Mouse (Mus musculus): ENCODE data around the gene Cebpzos.

The Cebpzos gene

DNA sequence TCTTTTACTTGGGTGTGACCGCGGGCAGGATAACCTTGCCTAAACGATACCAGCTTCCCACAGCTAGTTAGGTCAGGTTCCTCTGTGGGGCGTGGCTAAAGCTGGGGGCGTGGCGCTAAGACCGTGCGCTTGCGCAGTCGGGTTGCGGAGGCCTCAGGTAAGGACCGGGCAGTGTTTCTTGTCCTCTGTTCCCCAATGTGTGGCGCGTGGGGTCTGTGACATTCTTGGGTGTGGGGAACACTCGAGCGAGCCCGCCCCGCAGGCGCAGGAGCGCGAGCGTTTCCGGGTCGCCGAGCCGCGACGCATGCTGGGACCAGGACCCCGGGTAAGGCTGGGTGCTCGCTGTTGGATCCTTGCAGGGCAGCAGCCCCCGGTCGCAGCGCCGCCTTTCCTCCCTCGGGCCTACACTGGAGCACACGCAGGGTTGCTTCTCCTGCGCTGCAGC, at the start of gene Cebpzos:
Gene Cebpzos (plus strand): TSS at position 132 of the 445 bp plus-strand sequence.
- DNase-seq (ENCODE audit: low spot score): peak; percentile 92

DNA sequence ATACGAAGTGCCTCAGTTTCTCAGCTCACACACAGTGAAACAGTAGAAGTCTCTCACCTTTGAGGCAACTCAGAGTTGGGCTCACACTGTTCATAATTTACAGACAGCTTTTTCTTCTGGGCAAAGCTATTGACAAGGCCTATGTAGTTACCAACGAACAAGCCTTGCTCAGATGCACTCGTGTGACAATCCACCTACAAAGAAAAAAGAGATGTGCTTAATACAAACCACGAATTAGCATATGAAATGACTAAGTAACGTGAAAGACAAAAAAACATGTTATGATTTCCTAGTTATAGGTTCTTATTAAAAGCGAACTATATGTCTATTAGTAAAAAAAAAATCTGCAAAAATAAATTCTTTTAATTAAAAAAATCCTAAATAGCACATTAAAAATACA, 42.4 kb upstream of the Cebpzos start:
- no peak for DNase-seq (ENCODE audit: low spot score)

DNA sequence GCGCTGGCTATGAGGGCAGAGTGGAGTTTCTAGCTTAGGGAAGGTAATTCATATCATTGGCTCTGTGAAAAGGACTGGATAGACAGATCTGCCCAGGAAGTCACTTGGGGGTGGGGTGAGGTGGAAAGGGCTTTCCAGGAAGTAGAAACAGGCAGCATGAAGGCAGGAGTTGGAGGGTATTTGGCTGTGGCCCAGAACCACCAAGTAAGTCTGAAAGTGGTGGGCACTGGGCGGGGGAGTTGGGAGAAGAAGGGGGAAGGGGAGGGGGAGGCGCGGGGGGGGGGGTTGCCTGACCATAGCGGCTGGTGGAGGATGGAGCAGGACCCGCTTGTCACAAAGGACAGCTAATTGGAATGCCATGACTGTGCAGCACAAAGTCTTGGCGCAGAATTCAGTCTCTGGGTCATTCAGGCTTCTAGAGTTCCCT, 34.4 kb upstream of the Cebpzos start:
- DNase-seq (ENCODE audit: low spot score): no peak

DNA sequence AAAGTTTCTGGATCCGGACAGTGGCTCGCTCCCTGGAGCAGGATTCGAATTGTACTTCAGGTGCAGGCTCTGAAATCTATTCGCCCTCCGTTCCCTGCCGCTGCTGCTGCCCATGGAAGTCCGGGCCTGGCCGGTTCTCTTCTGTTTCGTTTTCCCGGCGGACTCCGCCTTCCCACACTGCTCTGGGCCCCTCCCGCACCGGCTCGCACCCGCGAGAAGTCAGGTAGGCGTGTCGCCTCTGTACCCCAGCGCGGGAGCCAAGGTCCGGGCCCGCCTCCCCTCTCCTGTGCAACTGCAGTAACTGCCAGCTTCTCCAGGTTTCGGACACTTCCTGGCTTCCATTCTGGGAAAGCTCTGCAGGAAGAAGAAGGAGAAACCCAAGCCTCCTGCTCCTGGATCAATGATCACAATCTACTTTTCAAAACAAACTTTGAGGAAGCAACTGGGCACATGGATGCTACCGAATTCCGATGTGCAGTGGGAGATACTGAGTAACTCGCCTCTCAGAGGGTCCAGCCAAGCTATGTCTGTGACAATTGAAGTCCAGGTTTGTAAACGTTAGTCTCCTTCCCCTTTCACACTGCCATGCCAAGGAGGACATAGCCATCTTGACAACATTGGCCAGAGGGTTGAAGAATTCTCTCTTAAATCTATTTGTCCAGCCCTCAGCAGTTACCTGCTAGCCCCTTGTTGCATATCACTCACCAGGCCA, 33.7 kb upstream of the Cebpzos start, which contains the start of gene Eif2ak2:
Gene Eif2ak2 (minus strand): TSS at position 173 of the 712 bp plus-strand sequence.
- DNase-seq (ENCODE audit: low spot score): peak; percentile 92

DNA sequence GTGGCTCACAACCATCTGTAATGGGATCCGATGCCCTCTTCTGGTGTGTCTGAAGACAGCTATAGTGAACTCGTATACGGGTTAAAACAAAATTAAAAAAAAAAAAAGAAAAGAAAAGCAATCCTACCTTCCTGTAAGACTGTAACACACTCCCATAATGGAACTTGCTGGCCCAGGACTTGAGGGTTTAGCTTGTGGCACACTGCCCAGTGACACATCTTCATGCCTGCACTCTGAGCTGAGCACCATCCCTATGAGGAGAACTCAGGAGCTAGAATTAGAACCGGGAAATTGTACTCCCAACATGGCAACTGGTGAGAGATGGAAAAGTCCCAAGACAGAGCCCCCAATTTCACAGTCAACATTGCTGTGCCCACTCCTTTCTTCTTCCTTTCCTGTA, 33.0 kb upstream of the Cebpzos start:
- no peak for DNase-seq (ENCODE audit: low spot score)

DNA sequence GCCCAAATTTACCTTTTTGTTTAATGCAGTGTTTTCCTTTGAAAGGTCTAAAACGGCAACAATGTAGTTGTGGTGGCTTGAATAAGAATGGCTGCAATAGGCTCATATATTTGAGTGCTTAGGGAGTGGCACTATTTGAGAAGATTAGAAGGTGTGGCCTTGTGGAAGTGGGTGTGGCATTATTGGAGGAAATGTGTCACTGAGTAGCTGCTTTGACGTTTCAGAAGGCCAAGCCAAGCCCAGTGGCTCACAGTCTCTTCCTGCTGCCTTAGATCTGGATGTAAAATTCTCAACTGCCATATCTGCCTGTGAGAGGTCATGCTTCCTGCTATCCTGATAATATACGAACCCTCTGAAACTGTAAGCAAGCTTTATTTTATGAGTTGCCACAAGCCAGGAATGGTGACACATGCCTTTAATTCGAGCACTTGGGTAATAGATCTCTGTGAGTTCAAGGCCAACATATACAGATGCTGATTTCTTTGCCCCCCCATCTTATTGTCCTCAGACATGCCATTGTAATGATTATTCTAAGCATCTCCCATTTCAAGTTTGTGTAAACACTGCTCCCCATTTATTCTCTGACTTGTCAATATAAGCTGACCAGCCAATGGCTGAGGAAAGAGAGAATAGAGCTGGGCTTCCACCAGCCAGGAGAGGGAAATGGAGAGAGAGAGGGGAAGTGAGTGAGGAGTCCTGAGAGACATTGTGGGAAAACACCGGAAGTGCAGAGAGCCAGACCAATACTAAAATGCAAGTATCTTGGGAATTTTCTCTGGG, 30.8 kb upstream of the Cebpzos start:
- no peak for DNase-seq (ENCODE audit: low spot score)

DNA sequence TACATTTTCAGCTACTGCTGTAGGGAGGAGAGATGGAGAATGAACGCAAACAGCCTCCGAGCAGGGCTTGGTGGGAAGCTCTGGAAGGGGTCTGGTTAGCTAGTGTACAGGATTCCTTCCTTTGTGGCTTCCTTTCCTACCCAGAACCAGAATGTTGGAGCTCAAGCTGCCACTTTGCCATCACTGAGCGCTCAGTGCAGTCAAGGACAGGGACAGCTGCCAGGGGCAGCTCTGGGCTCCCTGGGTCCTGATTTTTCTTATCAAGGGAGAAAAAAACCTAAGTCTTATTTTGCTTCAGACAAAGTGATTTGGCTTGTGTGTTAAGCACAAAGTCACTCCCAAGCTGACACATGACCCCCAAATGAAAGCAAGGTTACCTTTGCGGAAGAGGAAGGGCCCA, 27.7 kb upstream of the Cebpzos start:
- no peak for DNase-seq (ENCODE audit: low spot score)

DNA sequence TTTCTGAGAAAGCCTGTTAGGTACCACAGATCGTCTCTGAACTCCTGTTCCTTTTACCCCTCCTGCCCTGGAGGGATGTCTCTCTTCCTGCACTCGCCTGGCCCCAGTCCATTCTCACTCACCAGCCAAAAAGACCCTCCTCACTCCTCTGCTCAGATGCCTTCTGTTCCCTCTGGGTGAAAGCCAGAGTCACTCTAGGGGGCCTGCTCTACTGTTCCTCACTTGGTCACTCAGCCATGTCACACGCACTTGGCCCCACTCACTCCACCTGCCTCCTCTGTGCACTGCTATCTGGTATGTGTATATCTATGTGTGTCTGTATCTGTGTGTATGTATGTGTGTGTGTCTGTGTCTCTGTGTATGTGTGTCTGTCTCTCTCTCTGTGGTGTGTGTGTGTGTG, 27.1 kb upstream of the Cebpzos start:
- no peak for DNase-seq (ENCODE audit: low spot score)

DNA sequence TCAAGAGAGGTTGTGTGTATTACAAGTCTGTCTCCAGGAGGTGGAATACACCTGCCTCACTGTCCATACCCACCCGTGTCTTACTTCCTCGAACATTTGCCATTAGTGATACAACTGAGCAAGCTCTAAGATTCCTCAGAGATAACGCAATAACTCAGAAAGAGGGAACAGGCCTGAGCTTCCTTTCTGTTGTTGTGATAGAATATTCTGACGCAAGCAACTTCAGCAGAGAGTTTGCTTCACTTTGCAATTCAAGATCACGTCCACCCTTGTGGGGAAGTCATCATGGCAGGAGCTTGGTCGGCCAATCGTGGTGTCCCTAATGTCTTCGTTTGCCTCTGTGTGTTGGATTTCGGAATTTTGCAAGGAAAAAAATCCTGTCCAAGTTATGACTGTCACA, 25.3 kb upstream of the Cebpzos start:
- no peak for DNase-seq (ENCODE audit: low spot score)

DNA sequence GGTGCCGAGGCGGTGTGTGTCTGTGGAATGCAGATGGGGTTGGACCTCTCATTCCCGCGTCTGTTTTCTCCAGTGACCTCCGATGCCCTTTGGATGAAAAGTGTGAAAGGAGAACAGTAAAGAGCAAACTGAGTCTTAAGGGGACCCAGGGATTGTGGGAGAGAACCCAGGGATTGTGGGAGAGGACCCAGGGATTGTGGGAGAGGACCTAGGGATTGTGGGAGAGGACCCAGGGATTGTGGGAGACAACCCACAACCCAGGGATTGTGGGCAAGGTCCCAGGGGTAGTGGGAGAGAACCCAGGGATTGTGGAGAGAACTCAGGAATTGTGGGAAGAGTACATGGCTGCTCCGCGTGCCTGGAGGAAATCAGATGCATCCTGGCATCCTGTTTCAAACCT, 21.3 kb upstream of the Cebpzos start:
- no peak for DNase-seq (ENCODE audit: low spot score)

DNA sequence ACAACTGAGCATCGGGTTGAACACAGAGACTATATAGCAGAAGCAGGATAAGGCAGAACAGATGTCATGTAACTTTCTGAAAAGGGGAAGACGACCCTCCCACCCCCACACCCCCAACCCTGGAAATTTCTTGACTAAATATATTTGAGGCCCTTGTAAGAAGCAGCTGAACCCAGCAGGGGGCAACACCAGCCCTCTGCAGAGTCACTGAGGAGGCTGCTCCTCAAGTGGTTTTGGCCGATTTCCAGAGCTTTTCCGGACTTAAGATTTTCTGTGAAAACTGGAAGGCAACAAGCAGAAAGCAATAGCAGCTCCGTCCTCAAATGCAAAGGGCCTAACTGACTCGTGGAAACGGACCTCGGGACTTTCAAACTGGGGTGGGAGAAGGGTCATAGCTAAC, 20.9 kb upstream of the Cebpzos start:
- DNase-seq (ENCODE audit: low spot score): peak; percentile 88

DNA sequence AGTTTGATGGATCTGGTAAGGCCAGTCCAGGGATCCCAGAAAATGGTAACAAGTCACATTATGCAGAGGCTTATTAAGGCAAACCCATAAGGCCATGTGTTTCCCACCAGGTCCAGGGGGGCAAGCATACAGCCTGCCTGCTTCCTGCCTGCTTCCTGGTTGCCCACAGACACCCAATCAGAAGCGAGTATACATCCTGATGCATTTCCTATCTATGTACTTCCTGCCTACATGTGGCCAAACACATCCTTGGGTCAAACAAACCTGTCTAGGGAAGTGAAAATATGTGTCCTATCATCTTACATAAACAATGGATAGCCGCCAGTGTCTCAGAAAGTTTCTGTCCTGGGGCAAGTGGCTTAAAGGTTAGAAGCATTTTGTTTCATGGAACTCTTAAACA, 13.1 kb upstream of the Cebpzos start:
- no peak for DNase-seq (ENCODE audit: low spot score)

DNA sequence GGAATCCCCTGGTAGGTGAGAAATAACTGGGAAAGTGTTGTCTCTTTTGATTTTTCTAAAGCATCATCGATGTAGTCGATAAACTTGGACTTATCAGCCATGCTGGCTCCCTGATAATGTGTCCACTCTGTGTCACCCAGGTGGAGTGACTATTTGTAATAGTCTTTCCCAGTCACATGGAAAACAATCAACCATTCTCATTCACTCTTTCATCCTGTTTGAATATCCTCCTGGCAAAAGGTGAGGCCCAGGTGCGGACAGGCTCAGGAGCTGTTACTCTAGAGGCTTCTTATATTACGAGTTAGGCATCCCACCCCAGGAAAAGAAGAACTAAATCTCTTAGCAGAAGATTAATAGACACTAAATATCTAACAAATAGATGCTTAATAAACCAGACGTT, 9.4 kb upstream of the Cebpzos start, which contains the start of gene Sult6b1:
Gene Sult6b1 (minus strand): TSS at position 101 of the 400 bp plus-strand sequence.
- no peak for DNase-seq (ENCODE audit: low spot score)

DNA sequence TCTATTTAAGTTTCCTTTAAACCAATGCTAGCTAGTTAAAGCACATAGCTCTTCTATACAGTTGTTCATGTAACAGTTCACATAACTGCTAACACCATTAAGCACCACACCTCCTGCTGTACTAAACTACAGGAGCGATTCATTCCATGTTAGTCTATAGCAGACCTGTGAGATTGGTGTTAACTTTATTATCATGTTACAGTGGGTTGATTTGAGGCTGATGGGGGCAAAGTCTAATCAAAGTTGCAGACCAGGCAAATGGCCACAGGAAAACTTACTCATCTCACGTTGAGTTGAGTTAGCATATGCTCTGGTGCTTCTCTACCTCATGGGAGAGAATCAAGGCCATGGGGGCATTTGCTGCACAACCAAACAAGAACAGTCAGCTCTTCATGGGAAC, 6.9 kb upstream of the Cebpzos start:
- DNase-seq (ENCODE audit: low spot score): no peak

DNA sequence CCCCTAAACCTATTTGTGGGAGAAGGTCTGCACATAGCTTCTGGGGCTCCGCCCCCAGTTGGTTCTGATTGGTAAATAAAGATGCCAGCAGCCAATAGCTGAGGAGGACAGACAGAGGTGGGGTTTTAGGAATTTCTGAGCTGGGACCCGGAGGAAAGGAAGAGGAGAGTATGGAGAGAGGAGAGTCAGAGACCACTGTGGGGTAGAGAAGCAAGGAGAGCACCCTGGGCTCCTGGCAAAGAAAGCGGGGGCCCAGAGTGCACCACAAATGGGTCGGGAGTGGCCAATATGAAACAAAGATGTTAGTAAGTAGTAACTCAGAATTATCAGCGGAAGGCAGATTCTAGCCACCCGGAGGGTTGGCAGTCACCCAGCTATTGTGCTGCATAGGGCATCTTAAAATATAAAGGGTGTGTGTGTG, 3.4 kb upstream of the Cebpzos start:
- no peak for DNase-seq (ENCODE audit: low spot score)

DNA sequence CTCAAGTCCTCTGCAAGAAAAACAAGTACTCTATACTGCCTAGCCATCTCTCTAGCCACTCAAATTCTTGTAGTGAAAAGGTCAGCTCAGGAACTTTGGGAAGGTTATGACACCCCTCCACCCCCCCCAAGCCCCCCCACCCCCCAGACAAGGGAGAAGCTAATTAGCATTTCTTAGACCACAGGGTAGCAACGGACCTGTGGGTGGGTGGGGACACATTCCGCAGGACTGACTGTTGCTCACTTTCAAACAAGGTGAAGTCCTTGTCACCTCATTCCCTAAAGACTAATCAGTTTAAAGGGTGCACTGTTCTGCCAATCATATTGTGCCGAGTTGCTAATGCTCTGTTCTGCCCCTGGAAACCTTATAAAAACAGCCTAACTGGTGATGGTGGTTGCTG, 2.4 kb upstream of the Cebpzos start:
- no peak for DNase-seq (ENCODE audit: low spot score)

DNA sequence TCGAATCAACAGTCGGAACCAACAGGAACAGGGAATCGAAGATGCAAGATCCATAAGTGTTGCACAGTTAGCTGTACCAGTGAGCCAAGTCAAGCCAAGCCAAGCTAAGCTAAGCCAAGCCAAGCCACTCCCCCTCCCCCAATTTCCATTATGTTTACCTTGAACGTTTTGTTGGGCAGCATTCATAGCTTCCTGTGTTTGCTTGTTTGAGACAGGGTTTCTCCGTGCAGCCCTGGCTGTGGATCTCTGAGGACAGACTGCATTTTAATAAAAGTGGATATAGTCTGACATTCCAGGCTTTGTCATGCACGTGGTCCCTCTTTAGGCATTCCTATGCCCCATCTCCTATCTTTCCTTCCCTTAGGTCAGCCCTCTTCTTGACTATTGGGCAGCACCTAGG, 528 bp upstream of the Cebpzos start:
- DNase-seq (ENCODE audit: low spot score): peak; percentile 26

DNA sequence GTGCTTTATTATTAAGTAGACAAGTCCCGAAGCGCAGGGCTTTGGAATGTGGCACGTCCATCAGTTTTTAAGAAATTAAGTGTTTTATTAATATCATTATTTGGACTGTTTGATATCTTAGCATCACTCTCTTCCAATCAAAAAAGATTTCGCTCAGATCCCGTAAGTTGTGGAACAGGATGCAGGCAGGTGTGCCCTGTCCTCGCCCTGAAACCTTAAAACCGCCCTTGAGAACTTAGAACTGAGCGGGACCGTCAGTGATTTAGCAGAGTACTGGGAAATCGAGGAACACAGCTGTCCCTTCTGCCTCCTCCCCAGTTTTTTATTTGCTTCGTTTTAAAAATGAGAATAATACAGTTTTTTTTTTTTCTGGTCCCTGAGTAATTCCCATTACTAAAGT, 599 bp downstream of the Cebpzos start:
- no peak for DNase-seq (ENCODE audit: low spot score)

DNA sequence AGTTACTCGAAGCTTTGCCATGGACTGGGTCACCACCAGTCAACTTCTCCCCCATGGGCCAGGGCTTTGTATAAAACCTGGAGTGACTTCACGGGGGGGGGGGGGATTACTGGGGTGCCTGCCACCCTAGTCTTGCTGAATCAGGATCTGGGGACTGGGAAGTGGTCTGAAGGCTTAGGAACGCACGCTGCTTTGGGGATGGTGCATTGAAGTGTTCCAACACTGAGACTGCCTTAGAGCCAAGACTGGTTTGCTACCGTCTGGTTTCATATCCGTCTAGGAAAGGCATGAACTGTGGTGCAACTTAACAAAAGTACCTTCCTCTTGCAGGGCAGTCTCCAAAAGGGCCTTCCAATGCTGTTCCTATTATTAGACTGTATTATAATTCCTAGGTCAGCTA, 1.4 kb downstream of the Cebpzos start:
- DNase-seq (ENCODE audit: low spot score): no peak

DNA sequence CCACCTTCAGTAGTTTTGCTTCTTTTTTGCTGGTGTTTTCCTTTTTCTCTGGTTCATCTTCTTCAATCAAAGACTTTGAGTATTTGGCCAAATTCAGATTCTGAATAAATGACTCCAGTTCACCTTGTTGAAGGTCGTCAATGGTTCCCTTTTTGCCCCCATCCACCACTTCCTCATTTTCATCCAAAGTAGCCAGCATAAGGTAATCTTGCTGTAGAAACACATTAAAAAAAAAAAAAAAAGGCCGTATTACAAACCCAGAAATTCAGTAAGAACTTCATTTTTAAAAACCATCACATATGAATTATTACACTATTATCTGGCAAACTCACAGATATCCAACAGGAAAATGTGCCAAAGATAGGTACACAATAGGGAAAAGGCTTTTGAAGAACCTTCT, 19.6 kb downstream of the Cebpzos start:
- DNase-seq (ENCODE audit: low spot score): no peak

DNA sequence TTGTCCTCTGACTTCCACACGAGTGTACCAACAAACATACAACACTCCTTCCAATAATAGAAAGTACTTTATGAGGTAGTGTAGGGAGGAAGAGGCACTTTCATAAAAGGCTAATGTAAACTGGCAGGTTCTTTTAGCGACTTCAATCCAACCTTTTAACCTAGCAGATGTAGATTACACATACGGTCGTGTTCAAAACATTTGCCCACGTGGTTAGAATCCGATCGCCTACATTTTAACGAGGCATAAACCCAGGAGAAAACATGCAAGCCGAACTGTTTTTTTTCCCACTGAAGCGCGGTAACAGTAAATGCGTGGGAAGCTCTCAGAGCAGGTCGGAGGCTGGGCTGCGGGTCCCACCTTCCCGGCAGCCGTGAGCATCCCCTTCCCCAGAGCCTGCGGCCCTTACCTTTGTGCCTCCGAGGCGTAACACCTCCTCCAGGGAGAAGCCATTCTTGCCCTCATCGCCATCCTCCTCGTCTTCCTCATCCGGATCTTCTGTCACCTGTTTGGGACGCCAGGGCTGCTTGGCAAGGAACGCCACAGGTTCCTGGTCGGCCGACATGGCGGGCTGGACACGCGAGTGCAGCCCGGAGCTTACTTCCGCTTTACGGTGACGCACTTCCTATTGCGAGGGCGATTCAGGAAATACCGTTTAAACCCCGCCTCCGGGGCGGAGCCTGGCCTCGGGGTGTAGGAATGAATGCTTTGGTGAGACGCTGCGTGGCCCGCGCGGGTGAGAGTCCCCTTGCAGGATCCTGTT, 20.3 kb downstream of the Cebpzos start, which contains the start of the genes Cebpz and Ndufaf7:
Gene Cebpz (minus strand): TSS at position 601 of the 763 bp plus-strand sequence.
Gene Ndufaf7 (plus strand): TSS at position 671 of the 763 bp plus-strand sequence.
- peak; percentile 99 for DNase-seq (ENCODE audit: low spot score)

DNA sequence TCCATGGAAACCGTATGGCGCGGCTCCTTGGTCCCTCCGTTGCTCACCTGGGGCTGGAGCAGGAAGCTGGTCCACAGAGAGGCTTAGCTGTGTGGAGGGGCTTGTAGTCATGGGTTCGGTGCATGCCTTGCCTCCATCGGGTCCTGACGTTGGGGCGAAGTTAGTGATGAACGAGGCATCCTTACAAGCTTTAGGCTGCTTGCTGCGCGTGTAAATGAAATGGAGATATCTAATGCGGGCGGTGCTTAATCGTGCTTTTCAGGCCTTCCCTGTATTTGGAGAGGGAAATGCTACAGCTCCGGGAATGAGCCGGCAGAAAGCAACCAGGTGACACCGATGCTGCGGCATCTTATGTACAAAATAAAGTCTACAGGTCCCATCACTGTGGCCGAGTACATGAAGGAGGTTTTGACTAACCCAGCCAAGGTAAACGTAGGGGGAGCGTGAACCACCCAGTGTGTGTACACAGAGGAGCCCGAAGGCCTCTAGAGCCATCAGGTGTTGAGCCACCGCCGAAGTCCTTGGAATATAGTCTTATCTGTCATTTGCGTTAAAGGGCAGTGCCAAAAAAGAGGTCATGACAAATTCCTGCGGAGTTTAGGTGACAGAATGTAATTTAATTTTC, 21.0 kb downstream of the Cebpzos start:
- no peak for DNase-seq (ENCODE audit: low spot score)

Measured in MN1 (cell line).